Mouse (Mus musculus) common myeloid progenitor, adult 5-6 weeks (primary cell): ENCODE data around the gene Lmcd1. TPM values are rescaled to one million over a fixed set of nuclear protein-coding genes. Genes with fewer than 3 reads are reported as not detected.

ENCODE experiments used
- ATAC-seq: replicated peaks from 2 replicates; pipeline ENCODE4 v1.8.0; 2016; ENCODE audit warnings: low read depth, mild to moderate bottlenecking, moderate TSS enrichment, inconsistent platforms; ENCODE audit not compliant: poor library complexity, severe bottlenecking
- total RNA-seq: library from RNA; stranded (forward); fragments of 200-1000, 187-1606 nt; gene quantifications from 2 replicates; pipeline ENCODE4 v1.2.3, GENCODE M21; 2017

Lmcd1 gene
- total RNA-seq, 1 experiment from 2014 or later: 3.9 TPM

DNA sequence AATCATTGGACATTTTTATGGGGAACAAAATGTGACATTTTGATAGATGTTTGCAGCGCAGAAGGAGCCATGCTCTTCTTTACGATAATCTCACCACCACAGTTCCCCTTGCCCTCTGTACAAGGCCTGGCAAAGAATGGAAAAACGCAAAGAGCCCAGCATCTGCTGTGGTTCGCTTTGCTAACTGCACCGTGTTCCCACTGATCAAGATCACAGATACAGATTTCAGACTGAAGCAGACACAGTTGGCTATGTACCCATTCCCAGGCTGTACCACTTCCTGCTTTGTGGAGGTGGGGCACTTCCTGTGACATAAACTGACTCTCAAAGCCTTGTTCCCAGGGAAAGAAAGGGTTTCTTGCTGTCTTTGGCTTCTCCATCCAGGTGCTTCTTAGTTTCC is 60.4 kb downstream of the Lmcd1 start:
- ATAC-seq: peak; percentile 66

DNA sequence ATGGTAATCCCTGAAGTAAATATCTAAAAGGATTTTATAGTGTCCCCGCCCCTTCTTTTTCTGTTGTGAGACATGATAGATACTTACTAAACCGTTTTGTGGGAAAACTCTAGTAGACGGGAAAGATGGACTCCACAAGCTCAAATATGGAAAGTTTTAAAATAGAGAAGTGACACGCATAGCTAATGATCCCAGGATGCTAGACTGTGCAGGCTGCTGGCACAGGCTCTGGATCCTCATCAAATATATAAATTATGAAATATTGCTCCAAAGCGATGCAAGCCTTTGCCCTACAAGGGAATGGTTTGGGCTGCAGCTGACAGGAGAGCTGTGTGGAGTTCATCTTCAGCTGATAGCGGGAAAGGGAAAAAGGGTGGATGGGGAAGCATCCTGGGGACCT is 64.1 kb downstream of the Lmcd1 start:
- ATAC-seq: no peak

DNA sequence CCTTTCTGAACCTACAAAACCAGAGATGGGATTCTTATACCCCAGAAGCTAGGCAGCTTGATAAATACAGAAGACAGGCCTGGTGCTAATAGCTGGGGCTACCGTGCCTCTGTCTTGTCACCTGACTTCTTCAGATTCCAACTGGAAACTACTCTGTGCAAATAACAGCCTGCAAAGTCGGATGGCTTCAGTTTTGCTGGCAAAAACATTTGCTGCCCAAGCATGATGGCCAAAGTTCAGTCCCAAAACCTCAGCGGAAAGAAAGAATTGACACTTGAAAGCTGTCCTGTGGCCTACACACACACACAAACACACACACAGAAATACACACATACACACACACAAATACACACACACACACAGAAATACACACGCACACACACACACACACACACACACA is 65.5 kb downstream of the Lmcd1 start:
- no peak for ATAC-seq

DNA sequence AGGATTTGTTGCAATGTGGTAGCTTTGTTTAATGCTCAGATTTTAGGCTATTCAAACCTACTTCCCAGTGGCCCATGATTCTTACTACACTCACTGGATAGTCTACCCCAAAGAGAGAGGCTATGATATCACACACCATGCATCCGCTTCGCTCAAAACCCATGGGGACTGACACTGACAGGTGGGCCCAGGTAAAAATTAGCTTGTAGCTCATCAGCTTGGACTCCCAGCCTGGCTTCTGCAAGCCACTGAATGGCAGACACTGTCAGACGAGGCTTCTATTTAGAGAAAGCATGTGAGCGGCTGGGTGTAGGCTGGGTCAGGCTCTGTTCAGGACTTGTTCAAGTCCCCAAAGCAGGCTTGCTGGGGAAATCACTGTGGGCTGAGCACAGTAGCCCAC is 76.9 kb downstream of the Lmcd1 start:
- no peak for ATAC-seq

DNA sequence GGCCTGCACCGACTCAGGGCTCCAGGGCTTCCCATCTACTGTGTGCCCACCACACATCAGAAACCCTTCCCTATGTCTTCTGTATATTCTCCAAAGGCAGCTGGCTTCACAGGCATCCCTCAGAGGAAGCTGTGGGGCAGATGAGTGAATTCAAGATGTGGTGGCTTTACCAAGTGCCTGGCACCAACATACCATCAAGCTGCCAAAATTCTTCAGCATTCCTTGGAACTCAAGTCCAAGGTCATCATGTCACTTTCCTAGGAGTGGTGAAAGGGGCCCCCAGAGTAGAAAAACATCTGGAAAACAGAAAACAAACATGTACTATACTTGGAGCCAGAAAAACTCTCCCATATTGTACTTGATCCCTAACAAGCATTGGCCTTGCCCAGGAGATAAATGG is 85.8 kb downstream of the Lmcd1 start:
- no peak for ATAC-seq

DNA sequence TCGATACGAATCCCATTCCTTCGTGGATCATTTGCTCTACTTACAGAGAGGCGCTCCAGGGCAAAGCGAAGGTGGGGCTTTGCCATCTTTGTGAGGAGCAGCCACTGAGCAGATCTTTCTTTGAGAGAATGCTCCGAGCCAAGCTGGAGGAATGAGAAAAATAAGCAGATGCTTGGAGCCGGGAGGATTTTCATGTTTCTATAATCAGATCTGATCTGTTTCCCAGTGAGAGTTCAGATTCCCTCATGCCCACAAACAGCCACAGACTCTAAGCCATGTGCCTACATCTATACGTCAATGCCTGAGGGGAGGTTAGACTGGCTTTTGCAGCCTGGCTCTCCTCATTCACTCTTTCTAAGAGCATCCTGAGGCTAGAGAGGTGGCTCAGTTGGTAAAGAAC is 87.1 kb downstream of the Lmcd1 start:
- no peak for ATAC-seq

DNA sequence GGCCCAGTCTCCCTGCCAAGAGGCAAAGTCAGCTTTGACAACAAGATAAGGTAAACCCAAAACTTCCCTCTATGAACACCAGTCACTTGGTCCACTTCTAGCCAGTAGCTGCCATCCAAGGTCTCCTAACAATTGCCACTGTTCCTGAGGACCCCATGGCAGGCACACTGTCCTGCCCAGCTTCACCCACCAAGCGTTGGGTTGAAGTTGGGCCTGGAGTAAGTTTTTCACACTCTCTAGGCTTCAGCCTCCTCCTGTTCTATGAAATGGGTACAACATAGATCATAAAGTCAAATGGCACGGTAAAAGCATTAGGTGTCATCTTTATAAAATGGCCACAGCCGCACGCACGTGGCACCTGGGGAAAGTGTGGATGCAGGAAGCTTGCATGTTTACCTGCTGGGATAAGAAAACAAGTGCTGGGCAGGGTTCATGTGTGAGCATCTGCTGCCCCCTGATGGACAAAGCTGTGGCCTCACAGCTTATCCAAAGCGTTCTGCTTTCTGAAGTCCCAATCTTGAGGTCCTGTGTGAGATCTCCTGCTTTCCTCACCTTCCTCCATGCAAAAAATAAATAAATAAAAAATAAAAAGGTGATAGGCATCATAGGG is 88.9 kb downstream of the Lmcd1 start:
- ATAC-seq: peak; percentile 74

DNA sequence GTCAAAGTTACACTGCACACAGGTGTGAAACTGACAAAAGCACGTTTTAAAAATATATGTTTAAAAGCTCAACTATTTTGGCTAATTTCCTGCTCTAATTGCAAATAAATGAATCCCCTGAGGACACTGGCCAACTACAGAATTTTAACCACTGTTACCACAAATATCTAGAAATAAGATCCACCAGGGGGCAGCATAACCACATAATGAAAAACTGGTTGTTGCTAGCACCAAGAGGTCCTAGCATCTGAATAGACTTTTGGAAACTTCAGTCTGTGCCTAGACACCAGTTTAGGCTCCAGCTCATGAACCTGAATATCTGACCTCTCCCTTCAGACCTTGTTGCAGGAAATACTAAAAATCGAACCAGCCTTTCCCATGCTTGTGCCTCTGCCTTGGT is 91.0 kb downstream of the Lmcd1 start:
- peak; percentile 66; the same call in 1 of the 2 replicates for ATAC-seq

DNA sequence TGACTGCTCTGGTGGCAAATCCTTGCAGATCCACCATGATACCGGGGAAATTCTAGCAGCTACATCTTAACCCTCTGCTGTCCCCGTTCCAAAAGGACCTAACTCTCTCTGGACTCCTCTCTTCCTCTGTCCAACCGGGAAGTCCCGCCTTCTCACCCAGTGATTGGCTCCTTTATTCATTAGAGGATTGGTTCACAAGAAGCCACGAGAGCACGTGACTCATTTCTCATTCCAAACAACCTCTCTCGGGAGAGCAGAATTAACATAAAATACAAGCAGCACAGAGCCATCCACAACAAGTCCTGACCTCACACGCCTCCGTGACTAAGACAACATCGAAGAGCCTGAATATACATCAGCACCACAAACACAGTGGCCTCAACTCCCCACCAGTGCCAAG is 91.7 kb downstream of the Lmcd1 start:
- ATAC-seq: no peak

DNA sequence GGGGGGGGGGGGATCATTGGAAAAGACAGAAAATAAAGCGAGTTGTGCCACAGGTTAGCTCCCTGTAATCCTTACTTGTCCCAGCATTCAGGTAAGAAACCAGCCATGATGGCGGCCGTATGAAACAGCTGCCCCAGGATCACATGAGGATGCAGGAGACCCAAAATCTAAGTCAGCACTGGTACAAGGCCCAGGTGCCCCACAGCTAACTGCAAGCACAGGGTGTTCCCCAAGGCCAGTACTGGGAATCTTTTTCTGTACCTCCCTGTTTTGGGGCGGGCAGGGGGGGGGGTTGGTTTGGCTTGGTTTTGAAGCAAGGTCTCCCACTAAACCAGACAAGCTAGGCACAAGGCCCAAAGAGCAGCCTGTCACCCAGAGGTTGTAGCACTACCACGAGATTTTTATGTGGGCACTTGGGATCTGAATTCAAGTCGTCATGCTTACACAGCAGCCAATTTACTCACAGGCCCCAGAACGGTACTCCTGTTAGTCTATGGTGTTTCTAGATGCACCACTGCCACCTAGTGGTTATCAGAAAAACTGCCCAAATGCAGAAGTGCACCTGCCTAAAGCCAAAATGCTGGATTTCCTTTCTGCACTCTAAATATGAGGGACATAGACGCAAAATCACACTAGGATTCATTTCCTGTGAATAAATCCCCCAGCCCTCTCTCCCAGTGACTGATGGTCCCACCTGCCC is 100.5 kb downstream of the Lmcd1 start:
- ATAC-seq: peak; percentile 85

DNA sequence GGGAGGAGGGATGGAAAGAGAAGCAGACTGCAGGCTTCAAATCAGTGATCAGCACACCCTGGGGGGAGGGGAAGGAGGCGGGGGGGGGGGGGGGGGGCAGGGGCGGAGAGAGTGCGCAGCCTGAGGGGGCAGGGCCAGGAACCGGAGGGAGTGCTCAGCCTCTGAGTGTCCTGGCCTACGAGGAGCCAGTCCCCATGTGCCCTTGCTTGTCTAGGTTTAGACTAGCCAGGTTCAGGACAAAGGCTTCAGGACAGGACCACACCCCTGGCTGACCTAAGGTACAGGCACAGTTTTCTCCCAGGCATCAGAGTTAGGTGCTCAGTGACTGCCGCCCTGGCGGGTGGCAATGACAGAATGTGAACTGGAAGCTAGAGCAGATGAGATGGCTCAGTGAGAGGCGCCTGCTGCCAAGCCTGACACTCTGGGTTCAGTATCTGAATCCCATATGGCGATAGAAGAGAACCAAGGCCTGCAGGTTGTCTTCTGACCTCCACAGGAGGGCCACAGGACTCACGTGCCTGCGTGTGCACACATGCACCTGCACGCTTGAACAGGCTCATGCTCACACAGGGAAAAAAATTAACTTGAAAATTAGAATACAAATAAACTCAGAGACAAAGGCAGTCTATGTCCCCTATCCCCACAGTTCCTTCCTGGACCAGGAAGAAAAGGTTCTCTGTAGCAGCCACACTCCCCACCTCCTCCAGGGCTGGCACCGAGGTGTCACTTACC is 102.3 kb downstream of the Lmcd1 start:
- no peak for ATAC-seq

DNA sequence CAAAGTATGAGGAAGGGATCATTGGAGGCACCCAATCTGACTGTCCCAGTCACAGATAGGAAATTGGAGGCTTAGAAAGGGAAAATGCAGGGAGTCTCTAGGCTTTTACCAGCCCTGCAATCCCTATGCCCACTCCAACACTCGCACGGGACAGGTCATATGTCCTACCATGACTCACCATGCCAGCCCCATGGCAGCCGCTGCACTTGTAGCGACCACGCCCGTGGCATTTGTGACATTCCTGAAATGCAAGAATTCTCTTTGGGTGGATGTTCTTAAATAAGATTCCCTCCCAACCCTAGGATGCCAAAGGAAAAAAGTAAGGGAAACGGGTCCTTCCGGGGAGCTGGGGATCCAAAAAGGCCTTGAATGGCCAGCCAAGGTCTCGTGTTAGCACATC is 105.5 kb downstream of the Lmcd1 start:
- no peak for ATAC-seq

Other genes starting within 250 kb of the Lmcd1 start
- not detected in 2 replicates for gene Ssu2, start 114.3 kb downstream of the Lmcd1 start, total RNA-seq
- not detected in 2 replicates for gene Cav3, start 185.7 kb downstream of the Lmcd1 start, total RNA-seq
- 0.09 TPM in 1 of 2 replicates, not detected in the other for gene Oxtr, start 216.2 kb downstream of the Lmcd1 start, total RNA-seq